Mouse (Mus musculus): ENCODE results near the gene Sept3.

- TF ChIP-seq POLR2A (IDR thresholded peaks at IDR 0.05; ENCODE audit: low read depth, low read length) (0 out of 2 replicates have a peak, but pooled peaks have one; percentile 7), CTCF (IDR thresholded peaks at IDR 0.05; ENCODE audit: borderline replicate concordance, insufficient read depth, low read length) (no peak)
These were observed 43.6 kb upstream of the Sept3 start for GRCm38 (mm10) chr15:82231100-82231499.
